ENCODE assay signal across 14 mouse cellular contexts in genomic region chr13:54582126-54582525, GRCm38 (mm10). TPM values are rescaled to one million over a fixed set of nuclear protein-coding genes. Genes with fewer than 3 reads are reported as not detected.
A peak's percentile ranks its signal among the peaks of the same experiment; 100 is the strongest.
DNase-seq lines count a peak whose midpoint lies in the region; ATAC-seq and TF ChIP-seq lines count a peak whose summit lies in the region.
"Had no signal": no experiment of that assay in that cellular context is flagged by ENCODE, and none has a peak within 500 bp of the region (broad histone marks: within the 10 kb centered on the region; RNA-seq: fewer than 3 reads in every experiment).

No protein-coding gene starts in this region.

- H3K27ac ChIP-seq in lung, postnatal 0 days (ENCODE audit: low read length): peak overlapping the region; percentile 26; the same call in 1 of the 2 replicates
- H3K27ac ChIP-seq in intestine, postnatal 0 days (ENCODE audit: low read depth, low read length): peak overlapping the region; percentile 50; the same call in 1 of the 2 replicates
- H3K27ac ChIP-seq: embryonic facial prominence, embryonic 13.5 days; hindbrain, embryonic 15.5 days had no signal

- WGBS in lung, postnatal 0 days: 41% methylated on average over 10 of the region's 10 CpGs
- WGBS in intestine, postnatal 0 days: 57% methylated on average over 10 of the region's 10 CpGs

- peak; percentile 48 for ATAC-seq in lung, postnatal 0 days
- no peak for ATAC-seq in intestine, postnatal 0 days
- ATAC-seq: activated CD4-positive, CD25-positive, alpha-beta regulatory T cell, adult 4 months had no signal

- H3K27me3 ChIP-seq in lung, postnatal 0 days (replicated peaks; ENCODE audit: insufficient read depth, low read length): no peaks in the 10 kb centered on the region
- no peaks in the 10 kb centered on the region for H3K27me3 ChIP-seq in intestine, postnatal 0 days (replicated peaks; ENCODE audit: control insufficient read depth, insufficient read depth, low read length)
- H3K27me3 ChIP-seq: embryonic facial prominence, embryonic 13.5 days; hindbrain, embryonic 15.5 days had no signal

- no peaks in the 10 kb centered on the region for H3K9me3 ChIP-seq in lung, postnatal 0 days (ENCODE audit: low read length)
- H3K9me3 ChIP-seq in intestine, postnatal 0 days (ENCODE audit: control insufficient read depth): no peaks in the 10 kb centered on the region
- H3K9me3 ChIP-seq: embryonic facial prominence, embryonic 13.5 days; hindbrain, embryonic 15.5 days had no signal

- H3K4me1 ChIP-seq in lung, postnatal 0 days (ENCODE audit: insufficient read depth, low read depth, low read length): peaks cover 5% of the 10 kb centered on the region; the same call in 1 of the 2 replicates
- H3K4me1 ChIP-seq in intestine, postnatal 0 days (replicated peaks; ENCODE audit: control insufficient read depth, insufficient read depth, low read length): no peaks in the 10 kb centered on the region; the same call in 1 of the 2 replicates
- H3K4me1 ChIP-seq: embryonic facial prominence, embryonic 13.5 days had no signal

- no peak for TF ChIP-seq EP300 in lung, postnatal 0 days (IDR thresholded peaks at IDR 0.05)

- H3K4me3 ChIP-seq in lung, postnatal 0 days (ENCODE audit: low read depth, low read length): no peak overlapping the region
- H3K4me3 ChIP-seq in intestine, postnatal 0 days (ENCODE audit: low read depth, low read length): no peak overlapping the region
- H3K4me3 ChIP-seq: embryonic facial prominence, embryonic 13.5 days; hindbrain, embryonic 15.5 days had no signal

- H3K9ac ChIP-seq in lung, postnatal 0 days (replicated peaks; ENCODE audit: low read depth): no peak overlapping the region
- H3K9ac ChIP-seq in intestine, postnatal 0 days (ENCODE audit: low read depth, low read length): no peak overlapping the region
- H3K9ac ChIP-seq: embryonic facial prominence, embryonic 13.5 days; hindbrain, embryonic 15.5 days had no signal

- TF ChIP-seq CTCF in lung, postnatal 0 days (IDR thresholded peaks at IDR 0.05): no peak
- TF ChIP-seq CTCF in intestine, postnatal 0 days (IDR thresholded peaks at IDR 0.05; ENCODE audit: low read depth): no peak

- no peak overlapping the region for H3K4me2 ChIP-seq in lung, postnatal 0 days (replicated peaks; ENCODE audit: low read depth, low read length)
- no peak overlapping the region for H3K4me2 ChIP-seq in intestine, postnatal 0 days (replicated peaks; ENCODE audit: low read depth)
- H3K4me2 ChIP-seq: embryonic facial prominence, embryonic 13.5 days; hindbrain, embryonic 15.5 days; midbrain, embryonic 11.5 days had no signal

- DNase-seq in heart, adult 11 months: peak; percentile 91
- DNase-seq in heart, adult 18-20 months: no peak
- peak; percentile 48 for DNase-seq in lung, postnatal 0 days (ENCODE audit: low spot score)
- DNase-seq in lung, postnatal 4 days: no peak
- peak; percentile 65 for DNase-seq in adrenal gland, postnatal 14 days
- DNase-seq in ovary, postnatal 36 days (ENCODE audit: low spot score): no peak
- DNase-seq in cerebellum, adult 9-11 months: no peak
- DNase-seq: right cerebral cortex, postnatal 25 days; thymus, adult 2 months had no signal

- H3K36me3 ChIP-seq in lung, postnatal 0 days (ENCODE audit: insufficient read depth, low read length): 0 out of 2 replicates have a peak, but pooled peaks cover 4% of the 10 kb centered on the region
- peaks cover 34% of the 10 kb centered on the region for H3K36me3 ChIP-seq in intestine, postnatal 0 days (ENCODE audit: control insufficient read depth, insufficient read depth)

RNA-seq across cellular contexts. Expression of gene Arl10, which starts 7.3 kb away (rescaled TPM):
- total RNA-seq in heart, adult 18-20 months (2021): 1 to 10 TPM; 5.0 to 5.3 TPM
- polyA plus RNA-seq in lung, postnatal 0 days (2015; fragmentation: Nextera tagmentation; extraction: Ambion mirVana): 19.1 and 21.4 TPM in 2 replicates
- 25.2 and 31.1 TPM in 2 replicates for total RNA-seq in adrenal gland, postnatal 14 days (2021)
- 9.3 and 11.3 TPM in 2 replicates for polyA plus RNA-seq in intestine, postnatal 0 days (2015; fragmentation: Nextera tagmentation; extraction: Ambion mirVana)

RNA-seq across cellular contexts. Expression of gene Nop16, which starts 7.8 kb away (rescaled TPM):
- total RNA-seq in heart, adult 18-20 months (2021): 10 to 100 TPM; 13.7 to 16.4 TPM
- polyA plus RNA-seq in lung, postnatal 0 days (2015; fragmentation: Nextera tagmentation; extraction: Ambion mirVana): 29.4 and 31.0 TPM in 2 replicates
- 56.0 and 60.9 TPM in 2 replicates for total RNA-seq in adrenal gland, postnatal 14 days (2021)
- polyA plus RNA-seq in intestine, postnatal 0 days (2015; fragmentation: Nextera tagmentation; extraction: Ambion mirVana): 25.3 and 25.7 TPM in 2 replicates

RNA-seq across cellular contexts. Expression of gene Higd2a, which starts 7.9 kb away (rescaled TPM):
- total RNA-seq in heart, adult 18-20 months (2021): 100 to 1,000 TPM; 185 to 190 TPM
- polyA plus RNA-seq in lung, postnatal 0 days (2015; fragmentation: Nextera tagmentation; extraction: Ambion mirVana): 243 and 247 TPM in 2 replicates
- 260 and 265 TPM in 2 replicates for total RNA-seq in adrenal gland, postnatal 14 days (2021)
- 289 and 298 TPM in 2 replicates for polyA plus RNA-seq in intestine, postnatal 0 days (2015; fragmentation: Nextera tagmentation; extraction: Ambion mirVana)

RNA-seq across cellular contexts. Expression of gene 4833439L19Rik, which starts 16.9 kb away (rescaled TPM):
- 100 to 1,000 TPM in 1 of 2 experiments, 10 to 100 TPM in 1; 94.5 to 102 TPM for total RNA-seq in heart, adult 18-20 months (2021)
- polyA plus RNA-seq in lung, postnatal 0 days (2015; fragmentation: Nextera tagmentation; extraction: Ambion mirVana): 95.1 and 105 TPM in 2 replicates
- total RNA-seq in adrenal gland, postnatal 14 days (2021): 123 and 131 TPM in 2 replicates
- 99.5 and 99.6 TPM in 2 replicates for polyA plus RNA-seq in intestine, postnatal 0 days (2015; fragmentation: Nextera tagmentation; extraction: Ambion mirVana)

RNA-seq across cellular contexts. Expression of gene Cltb, which starts 29.0 kb away (rescaled TPM):
- total RNA-seq in heart, adult 18-20 months (2021): 10 to 100 TPM; 87.8 to 97.2 TPM
- 104 and 118 TPM in 2 replicates for polyA plus RNA-seq in lung, postnatal 0 days (2015; fragmentation: Nextera tagmentation; extraction: Ambion mirVana)
- 70.6 and 80.1 TPM in 2 replicates for total RNA-seq in adrenal gland, postnatal 14 days (2021)
- 154 and 158 TPM in 2 replicates for polyA plus RNA-seq in intestine, postnatal 0 days (2015; fragmentation: Nextera tagmentation; extraction: Ambion mirVana)

Comparison
In these comparisons a context has a peak if more than half of its experiments do, and no peak if none do; other contexts are left out.
1. DNase-seq: peak in heart, adult 11 months (single experiment), lung, postnatal 0 days (single experiment) and adrenal gland, postnatal 14 days (single experiment); none in heart, adult 18-20 months (0 of 2), lung, postnatal 4 days (0 of 2), ovary, postnatal 36 days (single experiment) and cerebellum, adult 9-11 months (single experiment).